Mouse (Mus musculus) ES-Bruce4 (cell line): Measurements from ENCODE around the gene Chchd3.

Source experiments
- CTCF ChIP-seq: IDR thresholded peaks from one replicate; pipeline ENCODE4 v1.8.1; 2011; ENCODE audit warnings: low read depth, low read length
- POLR2A ChIP-seq: IDR thresholded peaks from one replicate; pipeline ENCODE4 v1.8.1; 2011; ENCODE audit warnings: low read length; ENCODE audit not compliant: insufficient read depth

- TF ChIP-seq CTCF: no peak
- TF ChIP-seq POLR2A: no peak
Observed at GRCm38 (mm10) chr6:32935576-32935975, 124.5 kb downstream of the Chchd3 start.
